Mouse (Mus musculus): ENCODE data around the gene Fbxl16. TPM values are rescaled to one million over a fixed set of nuclear protein-coding genes. Genes with fewer than 3 reads are reported as not detected.

The Fbxl16 gene
- total and polyA plus RNA-seq, 2 experiments from 2014 or later = 0.25 TPM; not detected in 1

DNA sequence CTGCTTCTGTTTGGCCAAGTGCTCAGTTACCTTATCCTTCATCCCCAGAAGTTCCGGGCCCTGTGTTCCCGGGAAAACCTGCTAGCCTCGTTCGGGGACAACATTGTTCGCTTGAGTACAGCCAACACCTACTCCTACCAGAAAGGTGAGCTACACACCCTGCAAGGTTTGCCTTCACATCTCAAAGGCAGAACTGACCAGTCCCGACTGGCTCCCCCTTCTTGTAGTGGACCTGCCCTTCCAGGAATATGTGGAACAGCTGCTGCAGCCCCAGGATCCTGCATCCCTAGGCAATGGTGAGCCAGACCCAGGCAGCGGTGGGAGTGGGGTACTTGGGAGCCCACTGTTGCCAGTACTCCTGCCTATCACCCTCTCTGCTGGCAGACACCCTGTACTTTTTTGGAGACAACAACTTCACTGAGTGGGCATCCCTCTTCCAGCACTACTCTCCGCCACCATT lies 20.7 kb downstream of the Fbxl16 start:
- no peaks in the 10 kb centered on the region for H3K9me3 ChIP-seq (replicated peaks; ENCODE audit: control insufficient read depth, low read length)
- no peak for DNase-seq (ENCODE audit: low spot score)
- 30% methylated on average over 8 of the region's 8 CpGs for WGBS
- peak overlapping the region; percentile 77 for H3K9ac ChIP-seq (replicated peaks; ENCODE audit: low read depth, low read length)
- peaks cover 33% of the 10 kb centered on the region for H3K4me1 ChIP-seq (ENCODE audit: control insufficient read depth, insufficient read depth)
- no peaks in the 10 kb centered on the region for H3K27me3 ChIP-seq (ENCODE audit: control insufficient read depth, insufficient read depth, low read length)
- H3K36me3 ChIP-seq (replicated peaks; ENCODE audit: control insufficient read depth, insufficient read depth, low read length) = peaks cover 33% of the 10 kb centered on the region
- no peak for ATAC-seq (ENCODE audit: insufficient read depth, low read depth)
- peak overlapping the region; percentile 87 for H3K27ac ChIP-seq (ENCODE audit: low read depth)
- peak overlapping the region; percentile 92 for H3K4me2 ChIP-seq (ENCODE audit: low read depth, low read length)
- H3K4me3 ChIP-seq (ENCODE audit: low read depth, low read length) = peak overlapping the region; percentile 65
- TF ChIP-seq CTCF (IDR thresholded peaks at IDR 0.05; ENCODE audit: low read depth) = no peak
- no peak for TF ChIP-seq EP300 (IDR thresholded peaks at IDR 0.05; ENCODE audit: low read depth)

DNA sequence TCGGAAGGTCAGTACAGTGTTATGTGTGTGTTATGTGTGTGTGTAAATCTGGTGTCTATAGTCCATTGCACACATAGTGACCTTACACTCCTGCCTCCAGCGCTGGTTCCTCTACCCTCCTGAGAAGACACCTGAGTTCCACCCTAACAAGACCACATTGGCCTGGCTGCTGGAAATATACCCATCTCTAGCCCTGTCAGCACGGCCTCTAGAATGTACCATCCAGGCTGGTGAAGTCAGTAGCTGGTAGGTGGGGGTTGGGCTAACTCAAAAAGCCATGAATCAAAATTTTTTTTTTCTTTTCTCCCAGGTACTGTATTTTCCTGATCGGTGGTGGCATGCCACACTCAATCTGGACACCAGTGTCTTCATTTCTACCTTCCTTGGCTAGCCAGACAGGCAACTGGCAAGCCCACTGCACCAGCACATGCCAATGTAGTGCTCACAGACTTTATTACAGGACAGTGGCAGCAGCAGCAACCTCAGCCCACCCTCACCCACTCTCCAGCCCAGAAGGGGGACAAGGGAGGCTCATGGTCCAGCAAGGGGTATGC lies 21.4 kb downstream of the Fbxl16 start:
- Histone ChIP-seq H3K27ac (ENCODE audit: low read depth) (no peak overlapping the region), H3K4me1 (ENCODE audit: control insufficient read depth, insufficient read depth) (peaks cover 39% of the 10 kb centered on the region), H3K4me2 (ENCODE audit: low read depth, low read length) (no peak overlapping the region), H3K27me3 (ENCODE audit: control insufficient read depth, insufficient read depth, low read length) (no peaks in the 10 kb centered on the region), H3K4me3 (ENCODE audit: low read depth, low read length) (no peak overlapping the region), H3K9me3 (replicated peaks; ENCODE audit: control insufficient read depth, low read length) (no peaks in the 10 kb centered on the region), H3K36me3 (replicated peaks; ENCODE audit: control insufficient read depth, insufficient read depth, low read length) (peaks cover 33% of the 10 kb centered on the region), H3K9ac (replicated peaks; ENCODE audit: low read depth, low read length) (no peak overlapping the region)
- 74% methylated on average over 4 of the region's 4 CpGs for WGBS
- ATAC-seq (ENCODE audit: insufficient read depth, low read depth) (no peak), DNase-seq (ENCODE audit: low spot score) (no peak)
- TF ChIP-seq CTCF (IDR thresholded peaks at IDR 0.05; ENCODE audit: low read depth) (no peak), EP300 (IDR thresholded peaks at IDR 0.05; ENCODE audit: low read depth) (no peak)

DNA sequence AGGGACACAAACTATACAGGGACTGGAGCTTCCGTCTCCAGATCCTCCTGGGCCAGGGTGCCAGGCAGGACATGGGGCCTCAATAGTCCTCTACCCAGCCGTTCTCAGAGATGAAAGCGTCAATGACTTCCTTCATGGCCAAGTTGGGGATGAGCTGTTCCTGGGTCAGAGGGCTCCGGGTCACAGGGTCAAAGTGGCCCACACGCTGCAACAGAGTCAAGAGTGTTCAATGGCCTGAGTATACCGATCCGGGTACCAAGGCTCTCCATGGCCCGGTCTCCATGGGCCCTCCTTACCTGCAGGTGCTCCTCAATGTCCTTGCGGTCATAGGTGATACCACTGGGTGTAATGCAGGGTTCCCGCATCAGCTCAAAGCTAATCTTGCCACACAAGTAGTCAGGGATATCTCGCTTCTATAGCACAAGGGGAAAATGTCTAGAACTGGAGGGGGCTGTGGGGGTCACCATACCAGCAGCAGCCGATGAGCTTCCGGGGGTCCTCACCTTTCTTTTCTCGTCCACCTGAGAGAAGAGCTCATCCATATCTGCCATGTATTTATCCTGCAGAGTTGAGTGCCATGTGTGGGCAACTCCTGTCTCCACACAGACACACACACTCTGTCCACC lies 22.0 kb downstream of the Fbxl16 start:
- Histone ChIP-seq H3K9ac (replicated peaks; ENCODE audit: low read depth, low read length) (no peak overlapping the region), H3K36me3 (replicated peaks; ENCODE audit: control insufficient read depth, insufficient read depth, low read length) (peaks cover 32% of the 10 kb centered on the region), H3K4me2 (ENCODE audit: low read depth, low read length) (peak overlapping the region; percentile 81; the same call in 1 of the 2 replicates), H3K9me3 (replicated peaks; ENCODE audit: control insufficient read depth, low read length) (no peaks in the 10 kb centered on the region), H3K4me1 (ENCODE audit: control insufficient read depth, insufficient read depth) (peaks cover 40% of the 10 kb centered on the region), H3K4me3 (ENCODE audit: low read depth, low read length) (no peak overlapping the region), H3K27me3 (ENCODE audit: control insufficient read depth, insufficient read depth, low read length) (no peaks in the 10 kb centered on the region), H3K27ac (ENCODE audit: low read depth) (no peak overlapping the region)
- TF ChIP-seq CTCF (IDR thresholded peaks at IDR 0.05; ENCODE audit: low read depth) = no peak
- TF ChIP-seq EP300 (IDR thresholded peaks at IDR 0.05; ENCODE audit: low read depth) = no peak
- 80% methylated on average over 14 of the region's 14 CpGs for WGBS
- ATAC-seq (ENCODE audit: insufficient read depth, low read depth) (no peak), DNase-seq (ENCODE audit: low spot score) (no peak)

DNA sequence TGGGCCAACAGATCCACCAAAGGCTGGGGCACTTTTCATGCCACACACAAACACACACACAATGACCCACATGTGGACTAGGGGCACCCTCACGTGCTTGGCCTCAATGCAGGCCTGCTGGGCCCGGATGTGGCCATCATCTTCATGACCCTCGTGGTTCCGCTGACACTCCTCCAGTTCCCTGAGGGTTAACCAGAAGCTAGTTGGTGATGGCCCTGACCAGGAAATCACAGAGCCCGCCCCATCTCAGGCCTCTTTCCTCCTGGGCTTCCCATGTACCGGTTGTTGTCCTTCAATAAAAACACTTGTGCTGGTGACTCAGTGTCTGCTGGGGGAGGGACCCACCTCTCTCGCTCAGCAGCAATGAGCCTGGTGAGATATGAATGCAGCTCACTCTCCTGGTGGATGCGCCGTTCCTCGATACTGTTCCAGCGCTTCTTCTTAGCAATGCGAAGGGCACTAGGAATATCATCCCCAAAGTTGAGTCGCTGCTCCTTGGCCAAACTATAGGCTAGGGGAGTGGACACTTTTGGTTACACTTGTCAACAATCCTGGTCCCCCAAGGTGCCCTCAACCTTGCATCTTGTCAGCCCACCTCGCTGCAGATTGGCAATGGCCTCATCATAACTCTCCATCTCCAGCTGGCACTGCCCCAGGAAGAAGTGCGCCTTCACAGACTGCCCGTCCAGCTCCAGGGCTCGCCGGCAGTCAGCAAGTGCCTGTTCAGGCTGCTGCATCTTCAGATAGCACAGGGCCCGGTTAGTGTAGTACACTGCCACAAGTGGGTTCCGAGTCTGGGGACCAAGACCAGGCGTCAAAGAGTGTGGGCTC lies 22.8 kb downstream of the Fbxl16 start:
- Histone ChIP-seq H3K4me2 (ENCODE audit: low read depth, low read length) (peak overlapping the region; percentile 81), H3K9me3 (replicated peaks; ENCODE audit: control insufficient read depth, low read length) (no peaks in the 10 kb centered on the region), H3K36me3 (replicated peaks; ENCODE audit: control insufficient read depth, insufficient read depth, low read length) (peaks cover 24% of the 10 kb centered on the region), H3K4me1 (ENCODE audit: control insufficient read depth, insufficient read depth) (peaks cover 48% of the 10 kb centered on the region), H3K4me3 (ENCODE audit: low read depth, low read length) (peak overlapping the region; percentile 77), H3K9ac (replicated peaks; ENCODE audit: low read depth, low read length) (peak overlapping the region; percentile 79), H3K27ac (ENCODE audit: low read depth) (peak overlapping the region; percentile 99), H3K27me3 (ENCODE audit: control insufficient read depth, insufficient read depth, low read length) (no peaks in the 10 kb centered on the region)
- no peak for TF ChIP-seq EP300 (IDR thresholded peaks at IDR 0.05; ENCODE audit: low read depth)
- no peak for TF ChIP-seq CTCF (IDR thresholded peaks at IDR 0.05; ENCODE audit: low read depth)
- 33% methylated on average over 21 of the region's 21 CpGs for WGBS
- DNase-seq (ENCODE audit: low spot score) (no peak), ATAC-seq (ENCODE audit: insufficient read depth, low read depth) (no peak)

DNA sequence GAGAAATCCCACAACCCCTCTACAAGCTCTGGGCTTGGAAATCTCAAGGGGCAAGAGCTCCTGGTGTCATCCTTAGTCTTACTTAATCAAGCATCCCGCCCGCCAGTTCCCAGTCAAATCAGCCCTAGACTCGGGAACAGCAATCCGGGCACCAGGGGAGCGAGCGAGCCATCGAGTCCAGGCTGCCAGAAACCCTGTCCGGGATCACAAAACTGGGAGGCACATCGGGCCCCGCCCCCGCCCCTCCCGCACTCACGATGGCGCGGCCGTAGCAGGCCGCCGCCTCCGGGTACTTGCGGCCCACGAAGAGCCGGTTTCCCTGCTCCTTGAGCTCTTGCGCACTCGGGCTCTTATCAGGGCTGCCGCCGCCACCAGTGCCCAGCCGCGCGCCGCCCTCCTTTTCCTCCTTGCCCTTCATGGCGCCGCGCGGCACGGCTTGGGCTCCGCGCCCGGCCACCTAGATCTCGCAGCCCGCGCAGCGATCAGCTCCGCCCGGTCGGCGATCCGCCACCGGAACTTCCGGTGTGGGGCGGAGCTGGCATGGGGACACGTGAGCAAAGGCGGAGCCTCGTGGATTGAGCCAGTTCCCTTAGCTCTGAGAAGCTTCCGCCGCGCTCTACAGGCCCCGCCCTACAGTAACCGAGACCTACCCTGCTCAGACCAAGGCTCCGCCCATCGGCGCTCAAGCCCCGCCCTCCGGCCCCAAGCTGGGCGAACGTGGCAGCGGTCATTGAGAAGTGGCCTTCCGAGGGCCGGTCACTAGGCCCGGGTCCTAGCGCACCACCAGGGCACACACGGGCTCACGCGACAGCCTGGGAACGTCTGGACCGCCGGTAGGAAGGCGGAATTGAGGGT lies 23.8 kb downstream of the Fbxl16 start:
- Histone ChIP-seq H3K9ac (replicated peaks; ENCODE audit: low read depth, low read length) (peak overlapping the region; percentile 79), H3K27me3 (ENCODE audit: control insufficient read depth, insufficient read depth, low read length) (no peaks in the 10 kb centered on the region), H3K4me3 (ENCODE audit: low read depth, low read length) (peak overlapping the region; percentile 77), H3K4me1 (ENCODE audit: control insufficient read depth, insufficient read depth) (peaks cover 57% of the 10 kb centered on the region), H3K4me2 (ENCODE audit: low read depth, low read length) (peak overlapping the region; percentile 95), H3K36me3 (replicated peaks; ENCODE audit: control insufficient read depth, insufficient read depth, low read length) (peaks cover 17% of the 10 kb centered on the region), H3K9me3 (replicated peaks; ENCODE audit: control insufficient read depth, low read length) (no peaks in the 10 kb centered on the region), H3K27ac (ENCODE audit: low read depth) (peak overlapping the region; percentile 99)
- under 1% methylated on average over 72 of the region's 77 CpGs for WGBS
- no peak for TF ChIP-seq CTCF (IDR thresholded peaks at IDR 0.05; ENCODE audit: low read depth)
- peak; percentile 85 for TF ChIP-seq EP300 (IDR thresholded peaks at IDR 0.05; ENCODE audit: low read depth)
- peak; percentile 92 for ATAC-seq (ENCODE audit: insufficient read depth, low read depth)
- DNase-seq (ENCODE audit: low spot score) = peak; percentile 99
